ENCODE assay signal across 8 mouse cellular contexts in the genomic region with DNA sequence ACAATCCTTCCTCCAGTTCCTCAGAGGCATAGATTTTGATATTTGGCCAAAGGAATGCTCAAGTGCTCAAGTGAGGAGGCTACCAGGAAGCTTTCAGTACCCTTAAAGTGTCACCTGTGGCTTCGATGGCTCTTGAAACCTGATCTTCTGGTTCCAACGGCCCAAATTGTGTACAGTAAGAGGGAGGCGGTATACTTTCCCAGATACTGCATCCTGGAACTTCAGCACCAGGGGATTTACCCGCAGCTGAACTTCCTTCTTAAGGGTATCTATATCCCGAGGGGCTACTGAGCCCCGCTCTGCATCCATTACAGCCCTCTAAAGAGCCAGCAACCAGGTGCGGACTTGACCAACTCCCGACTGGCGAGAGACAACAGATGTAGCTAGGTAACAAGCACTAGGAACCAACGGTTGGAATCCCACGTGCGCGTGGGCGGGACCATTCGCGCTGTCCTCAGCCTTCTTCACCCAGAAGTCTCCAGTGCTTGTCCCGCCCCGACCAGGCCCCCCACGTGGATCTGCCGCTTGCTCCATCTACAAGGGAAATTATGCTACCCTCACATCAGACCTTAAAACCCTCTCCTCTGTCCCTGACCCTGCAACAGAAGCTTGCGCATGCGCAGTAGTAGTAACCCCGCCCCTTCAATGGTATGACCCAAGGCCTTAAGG. TPM values are rescaled to one million over a fixed set of nuclear protein-coding genes. Genes with fewer than 3 reads are reported as not detected.
DNase-seq lines count a peak whose midpoint lies in the region.

A gene (minus strand): TSS at position 309 of the 669 bp plus-strand sequence.

- intact Hi-C loops in left cerebral cortex, postnatal 10 days (cut with DNase I), result no loop called here

- DNase-seq in adrenal gland, adult 18-20 months (ENCODE audit: low spot score in 2 of 2), result peak; percentile 7 to 20
- peak; percentile 20 to 29 for DNase-seq in cerebellum, postnatal 36 days
- DNase-seq in frontal cortex, postnatal 36 days (ENCODE audit: low spot score in 2 of 2), result peak; percentile 13 to 34
- peak; percentile 60 for DNase-seq in kidney, adult 11 months
- peak; percentile 3 to 43 for DNase-seq in left cerebral cortex, postnatal 10 days (ENCODE audit: extremely low spot score in 1 of 2, low spot score in 2 of 2)
- peak; percentile 55 to 61 for DNase-seq in lung, postnatal 4 days
- peak; percentile 28 for DNase-seq in right cerebral cortex, postnatal 25 days
- DNase-seq in natural killer cell, adult 2 months (ENCODE audit: low spot score in 2 of 2), result no peak

RNA-seq across cellular contexts. Expression of the gene that starts here (rescaled TPM):
- total RNA-seq in adrenal gland, adult 18-20 months (2021), result under 1 TPM; 0.29 to 0.36 TPM
- total RNA-seq in left cerebral cortex, postnatal 10 days (2021), result under 1 TPM; 0.93 to 0.99 TPM

Comparison
In these comparisons a context has a peak if more than half of its experiments do, and no peak if none do; other contexts are left out.
1. Peak in DNase-seq in adrenal gland, adult 18-20 months; RNA of the gene not detected or under 1 TPM.
2. Peak in DNase-seq in left cerebral cortex, postnatal 10 days; RNA of the gene not detected or under 1 TPM.
3. DNase-seq: peak in cerebellum, postnatal 36 days (2 of 2), frontal cortex, postnatal 36 days (2 of 2), kidney, adult 11 months (single experiment), lung, postnatal 4 days (2 of 2) and right cerebral cortex, postnatal 25 days (single experiment); none in natural killer cell, adult 2 months (0 of 2).